Mouse (Mus musculus) bone marrow, adult 2 months (tissue): ENCODE results near the gene Klf5.

Source experiments
- CTCF ChIP-seq: fragments of 200-500 bp; IDR thresholded peaks from 2 replicates; pipeline ENCODE4 v1.5.1; 2011; ENCODE audit warnings: low read length, control low read depth; ENCODE audit not compliant: control insufficient read depth, insufficient read depth
- POLR2A ChIP-seq: fragments of 200-500 bp; IDR thresholded peaks from 2 replicates; pipeline ENCODE4 v1.6.1; 2011; ENCODE audit warnings: low read depth, mild to moderate bottlenecking, control low read depth, low read length, borderline replicate concordance; ENCODE audit not compliant: control insufficient read depth

DNA sequence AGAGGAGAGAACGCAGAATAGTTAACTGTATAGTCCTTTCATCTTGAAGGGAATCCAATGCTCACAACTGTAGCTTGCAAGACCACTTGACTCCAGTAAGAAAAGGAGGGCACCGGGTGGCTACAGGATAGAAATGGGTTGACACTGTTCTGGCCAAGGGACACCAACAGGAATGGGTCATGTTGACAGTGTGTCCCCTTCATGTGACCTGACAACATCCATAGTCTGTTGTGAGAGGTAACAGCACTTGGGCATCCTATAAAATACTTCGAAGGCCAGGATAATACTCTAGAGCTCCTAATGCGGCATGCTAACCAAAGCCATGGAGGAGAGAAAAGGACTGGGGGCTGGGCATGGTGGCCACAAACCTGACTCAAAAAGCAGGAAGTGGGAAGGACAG lies 17.8 kb downstream of the Klf5 start:
- TF ChIP-seq CTCF (no peak), POLR2A (no peak)
